Mouse (Mus musculus) heart, adult 2 months (tissue): ENCODE data around the gene Cacna1c.

Source experiments
- CTCF ChIP-seq: fragments of 200-600 bp; IDR thresholded peaks from 2 replicates; pipeline ENCODE4 v1.8.1; 2022; ENCODE audit warnings: antibody characterized with exemption, mild to moderate bottlenecking, moderate library complexity
- EP300 ChIP-seq: fragments of 200-500 bp; IDR thresholded peaks from 2 replicates; pipeline ENCODE4 v1.6.1; 2011; ENCODE audit warnings: low read depth, low read length, control low read depth; ENCODE audit not compliant: insufficient read depth
- POLR2A ChIP-seq: fragments of 200-500 bp; IDR thresholded peaks from 2 replicates; pipeline ENCODE4 v1.6.1; 2011; ENCODE audit warnings: mild to moderate bottlenecking, low read depth, low read length, control low read depth; ENCODE audit not compliant: insufficient read depth

GRCm38 (mm10) chr6:119000255-119000654 is 196.0 kb downstream of the Cacna1c start:
- TF ChIP-seq EP300, result no peak
- no peak for TF ChIP-seq CTCF
- TF ChIP-seq POLR2A, result no peak
